Mouse (Mus musculus) cortical plate, adult 2 months (tissue): ENCODE measurements at regions not wholly inside any gene's neighbourhood (a gene's known extent, or its start where the extent isn't known, plus 50 kb on each side); places are given as distances from the start of the nearest gene placed in this dataset.
"Not testable (repeated sequence)": the region's sequence is repeated elsewhere in the genome, so short reads cannot be mapped to it uniquely, and the experiment has no call there.

Source experiments
- CTCF ChIP-seq: fragments of 200-500 bp; IDR thresholded peaks from 2 replicates; pipeline ENCODE4 v1.5.1; 2011; ENCODE audit warnings: mild to moderate bottlenecking, control low read depth, low read length; ENCODE audit not compliant: insufficient read depth; ENCODE audit errors: extremely low read depth
- POLR2A ChIP-seq: fragments of 200-500 bp; IDR thresholded peaks from 2 replicates; pipeline ENCODE4 v1.6.1; 2011; ENCODE audit warnings: mild to moderate bottlenecking, low read length, control low read depth; ENCODE audit not compliant: insufficient read depth; ENCODE audit errors: extremely low read depth

DNA sequence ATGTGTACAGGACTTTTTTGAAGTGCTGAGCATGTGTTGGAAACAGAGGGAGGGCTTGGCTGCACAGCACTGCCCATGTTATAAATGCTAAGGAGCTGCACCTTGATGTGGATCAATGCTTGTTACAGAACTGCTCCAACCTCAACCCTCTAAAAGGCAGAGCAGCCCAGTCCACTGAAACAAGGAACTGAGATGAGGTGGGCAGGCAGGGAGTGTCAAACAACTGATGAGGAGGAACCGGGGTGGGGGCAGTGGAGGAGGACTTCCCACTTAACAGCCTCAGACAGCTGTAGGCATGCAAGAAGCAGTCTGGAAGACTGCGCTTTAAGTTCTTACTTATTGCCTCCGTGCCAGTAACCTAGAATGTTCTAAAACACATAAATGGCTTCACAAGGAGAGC, 51.1 kb upstream of the AU015836 start:
- TF ChIP-seq POLR2A, CTCF: not testable (repeated sequence)
